Mouse (Mus musculus): ENCODE measurements around the gene Scn5a.

DNA sequence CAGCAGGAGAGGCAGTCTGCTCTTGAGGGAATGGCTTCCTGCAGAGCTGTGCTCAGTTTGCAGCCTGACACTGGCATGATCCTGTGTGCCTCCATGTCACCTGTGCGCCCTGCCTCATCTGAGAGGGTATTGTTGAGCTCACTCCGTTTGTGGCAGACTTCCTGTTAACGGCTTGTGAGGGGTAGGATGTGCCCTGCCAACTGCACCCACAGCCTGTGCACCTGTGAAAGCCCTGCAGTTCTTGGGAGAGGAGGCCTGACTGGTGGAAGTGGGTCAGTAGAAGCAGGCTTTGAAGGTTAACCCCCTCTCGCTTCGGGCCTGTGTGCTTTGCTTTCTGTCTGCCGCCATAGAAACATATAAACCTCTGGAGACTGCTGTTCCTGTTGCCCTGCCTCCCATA, 113.8 kb downstream of the Scn5a start:
- TF ChIP-seq POLR2A (IDR thresholded peaks at IDR 0.05; ENCODE audit: control insufficient read depth in 1 of 2, insufficient read depth in 1 of 2, low read depth in 1 of 2, low read length in 2 of 2, poor library complexity in 1 of 2) (no peak), USF1 (IDR thresholded peaks at IDR 0.05; ENCODE audit: low read depth, low read length) (no peak), CTCF (IDR thresholded peaks at IDR 0.05 in 2 of 3, conservative IDR thresholded peaks at IDR 0.05 in 1 of 3; ENCODE audit: control insufficient read depth in 1 of 3, insufficient read depth in 1 of 3, low read depth in 2 of 3, low read length in 3 of 3, poor library complexity in 1 of 3, severe bottlenecking in 1 of 3) (no peak), ZKSCAN1 (IDR thresholded peaks at IDR 0.05; ENCODE audit: low read depth, low read length) (no peak), HCFC1 (IDR thresholded peaks at IDR 0.05; ENCODE audit: low read depth, low read length) (no peak), CHD1 (IDR thresholded peaks at IDR 0.05; ENCODE audit: low read depth, low read length) (no peak), CHD2 (IDR thresholded peaks at IDR 0.05; ENCODE audit: low read length) (no peak), ELF1 (IDR thresholded peaks at IDR 0.05; ENCODE audit: low read depth, low read length) (no peak)
